Mouse (Mus musculus) kidney, embryonic 16.5 days (tissue): ENCODE measurements at regions not wholly inside any gene's neighbourhood (a gene's known extent, or its start where the extent isn't known, plus 50 kb on each side); places are given as distances from the start of the nearest gene placed in this dataset. TPM values are rescaled to one million over a fixed set of nuclear protein-coding genes. Genes with fewer than 3 reads are reported as not detected.

Experiments
- ATAC-seq: fragments of 200-750 bp; cut with Nextera tagmentation; 2 replicates; pipeline ENCODE4 v1.8.0; 2017; ENCODE audit warnings: moderate TSS enrichment; ENCODE audit not compliant: low FRiP score, low TSS enrichment
- H3K27ac ChIP-seq: fragments of 300-500 bp; sonication (generic); 2 replicates; pipeline ENCODE4 v1.5.1; 2014; ENCODE audit warnings: low read length
- H3K27me3 ChIP-seq: fragments of 300-500 bp; sonication (generic); 2 replicates; pipeline ENCODE4 v1.6.1; 2014; ENCODE audit warnings: low read length, control low read depth, mixed read lengths; ENCODE audit not compliant: insufficient read depth
- H3K36me3 ChIP-seq: fragments of 300-500 bp; sonication (generic); 2 replicates; pipeline ENCODE4 v1.6.1; 2014; ENCODE audit warnings: low read length, control low read depth, mixed read lengths; ENCODE audit not compliant: insufficient read depth
- H3K4me1 ChIP-seq: fragments of 300-500 bp; sonication (generic); 2 replicates; pipeline ENCODE4 v1.6.1; 2014; ENCODE audit warnings: low read length, control low read depth, mixed read lengths; ENCODE audit not compliant: insufficient read depth
- H3K4me2 ChIP-seq: fragments of 300-500 bp; sonication (generic); replicated peaks from 2 replicates; pipeline ENCODE4 v1.6.1; 2014; ENCODE audit warnings: low read depth, low read length
- H3K4me3 ChIP-seq: fragments of 300-500 bp; sonication (generic); 2 replicates; pipeline ENCODE4 v1.5.1; 2014; ENCODE audit warnings: mild to moderate bottlenecking, low read length
- H3K9ac ChIP-seq: fragments of 300-500 bp; sonication (generic); replicated peaks from 2 replicates; pipeline ENCODE4 v1.6.1; 2014; ENCODE audit warnings: low read length
- H3K9me3 ChIP-seq: fragments of 300-500 bp; sonication (generic); 2 replicates; pipeline ENCODE4 v1.6.1; 2016; ENCODE audit warnings: low read length, control low read depth
- WGBS: fragments of 180-500 bp; shearing (Covaris S2); extraction: QIAGEN DNeasy Blood & Tissue Kit; methylation state at CpG from one replicate; pipeline ENCODE4 v1.1.7; 2014; 5-methylcytosine and 5-hydroxymethylcytosine counted together
- microRNA-seq: library from miRNA; unstranded; fragments of <30 nt; microRNA quantifications from one replicate; pipeline ENCODE4, GENCODE M21; 2016

- ATAC-seq = no peak
- H3K4me2 ChIP-seq = no peak overlapping the region
- no peaks in the 10 kb centered on the region for H3K27me3 ChIP-seq
- H3K4me1 ChIP-seq = no peaks in the 10 kb centered on the region
- H3K27ac ChIP-seq = no peak overlapping the region
- H3K36me3 ChIP-seq = no peaks in the 10 kb centered on the region
- no peak overlapping the region for H3K9ac ChIP-seq
- H3K9me3 ChIP-seq = no peaks in the 10 kb centered on the region
- H3K4me3 ChIP-seq = no peak overlapping the region
Measured at GRCm38 (mm10) chr16:55379189-55379588, 81.4 kb upstream of the Zpld1 start.

GRCm38 (mm10) chr16:55378701-55379100 is 80.9 kb upstream of the Zpld1 start:
- Histone ChIP-seq H3K4me2 (no peak overlapping the region), H3K9ac (no peak overlapping the region), H3K4me3 (no peak overlapping the region), H3K36me3 (no peaks in the 10 kb centered on the region), H3K27ac (no peak overlapping the region), H3K9me3 (no peaks in the 10 kb centered on the region), H3K27me3 (no peaks in the 10 kb centered on the region), H3K4me1 (no peaks in the 10 kb centered on the region)
- no peak for ATAC-seq
- 82% methylated on average over 3 of the region's 3 CpGs for WGBS

- Histone ChIP-seq H3K4me1 (no peaks in the 10 kb centered on the region), H3K9me3 (no peaks in the 10 kb centered on the region), H3K4me2 (no peak overlapping the region), H3K36me3 (no peaks in the 10 kb centered on the region), H3K27me3 (no peaks in the 10 kb centered on the region), H3K9ac (no peak overlapping the region), H3K4me3 (no peak overlapping the region), H3K27ac (no peak overlapping the region)
- ATAC-seq = no peak
- 90% methylated on average over 3 of the region's 3 CpGs for WGBS
Measured at GRCm38 (mm10) chr16:55375922-55376321, 78.1 kb upstream of the Zpld1 start.

GRCm38 (mm10) chr16:55357686-55358085 is 59.9 kb upstream of the Zpld1 start:
- Histone ChIP-seq H3K4me1 (no peaks in the 10 kb centered on the region), H3K9me3 (no peaks in the 10 kb centered on the region), H3K4me2 (no peak overlapping the region), H3K27me3 (no peaks in the 10 kb centered on the region), H3K4me3 (no peak overlapping the region), H3K36me3 (no peaks in the 10 kb centered on the region), H3K9ac (no peak overlapping the region), H3K27ac (no peak overlapping the region)
- 30% methylated on average over 4 of the region's 4 CpGs for WGBS
- no peak for ATAC-seq

GRCm38 (mm10) chr16:55356097-55356496 is 58.3 kb upstream of the Zpld1 start:
- H3K27ac ChIP-seq = no peak overlapping the region
- no peak for ATAC-seq
- no peak overlapping the region for H3K9ac ChIP-seq
- H3K36me3 ChIP-seq = no peaks in the 10 kb centered on the region
- no peaks in the 10 kb centered on the region for H3K9me3 ChIP-seq
- WGBS = 75% methylated on average over 3 of the region's 3 CpGs
- no peaks in the 10 kb centered on the region for H3K4me1 ChIP-seq
- H3K4me2 ChIP-seq = no peak overlapping the region
- H3K27me3 ChIP-seq = no peaks in the 10 kb centered on the region
- no peak overlapping the region for H3K4me3 ChIP-seq

Small RNA genes lying in the stretch of these regions (microRNA-seq; reads per million reads assigned to microRNA genes)
- gene Mir5118 = not detected
